Mouse (Mus musculus) CH12.LX (cell line): Measurements from ENCODE around the gene Serf2. TPM values are rescaled to one million over a fixed set of nuclear protein-coding genes. Genes with fewer than 3 reads are reported as not detected.

Experiments used
- DNase-seq: peaks from one replicate; pipeline ENCODE4 v3.0.0-alpha.2; 2013; ENCODE audit errors: extremely low read depth
- H3K27ac ChIP-seq: 2 replicates; pipeline ENCODE4 v1.5.1; 2012; ENCODE audit warnings: low read depth, mild to moderate bottlenecking, control low read depth, moderate library complexity; ENCODE audit not compliant: insufficient read depth
- H3K27me3 ChIP-seq: replicated peaks from 2 replicates; pipeline ENCODE3; 2012; ENCODE audit warnings: inconsistent platforms
- H3K36me3 ChIP-seq, 2 experiments: replicated peaks in 1 of 2; 2 replicates each; pipeline versions ENCODE3 to v1.6.1; 2012; ENCODE audit warnings: inconsistent platforms in 1 of 2, low read length in 1 of 2, mild to moderate bottlenecking in 1 of 2, mixed read lengths in 1 of 2, moderate library complexity in 1 of 2; ENCODE audit not compliant: control insufficient read depth in 1 of 2, insufficient read depth in 1 of 2
- H3K4me1 ChIP-seq, 2 experiments: 2 replicates each; pipeline ENCODE4 v1.6.1; 2012; ENCODE audit warnings: inconsistent platforms in 1 of 2, moderate library complexity in 1 of 2; ENCODE audit not compliant: insufficient read depth in 2 of 2, control insufficient read depth in 1 of 2
- H3K4me2 ChIP-seq: 2 replicates; pipeline ENCODE4 v1.6.1; 2012; ENCODE audit warnings: low read depth, mild to moderate bottlenecking, control low read depth; ENCODE audit not compliant: poor library complexity, insufficient read depth, severe bottlenecking
- H3K4me3 ChIP-seq, 3 experiments: fragments of 150-350 bp in 1 of 3; sonication (generic) in 1 of 3; replicated peaks in 1 of 3; 2 replicates each; pipeline versions ENCODE3 to v1.5.1; 2011 to 2012; ENCODE audit warnings: low read depth in 2 of 3, low read length in 2 of 3, mild to moderate bottlenecking in 2 of 3, moderate library complexity in 2 of 3, control low read depth in 1 of 3, improper control_type of control experiment in 1 of 3, inconsistent platforms in 1 of 3, mixed read lengths in 1 of 3; ENCODE audit not compliant: poor library complexity in 1 of 3
- H3K79me2 ChIP-seq: replicated peaks from 2 replicates; pipeline ENCODE4 v1.6.1; 2012; ENCODE audit warnings: mild to moderate bottlenecking, moderate library complexity; ENCODE audit not compliant: control insufficient read depth, poor library complexity, insufficient read depth, severe bottlenecking; ENCODE audit errors: extremely low read depth
- H3K9ac ChIP-seq: 2 replicates; pipeline ENCODE4 v1.6.1; 2012; ENCODE audit warnings: low read depth, mild to moderate bottlenecking, control low read depth, moderate library complexity; ENCODE audit not compliant: insufficient read depth
- H3K9me3 ChIP-seq: replicated peaks from 2 replicates; pipeline ENCODE3; 2012; ENCODE audit warnings: low read length, inconsistent platforms, mixed read lengths
- BHLHE40 ChIP-seq: IDR thresholded peaks from 2 replicates; pipeline ENCODE4 v1.6.1; 2011; ENCODE audit warnings: mild to moderate bottlenecking, low read depth, low read length, improper control_type of control experiment
- CHD1 ChIP-seq: IDR thresholded peaks from 2 replicates; pipeline ENCODE4 v1.6.1; 2012; ENCODE audit warnings: low read depth, low read length, improper control_type of control experiment, inconsistent platforms
- CHD2 ChIP-seq: IDR thresholded peaks from 2 replicates; pipeline ENCODE4 v1.6.1; 2011; ENCODE audit warnings: low read length, improper control_type of control experiment
- CTCF ChIP-seq, 2 experiments: IDR thresholded peaks in 1 of 2; conservative IDR thresholded peaks in 1 of 2; 2 replicates each; pipeline ENCODE4 v1.5.1; 2011 to 2012; ENCODE audit warnings: low read depth in 2 of 2, low read length in 2 of 2, improper control_type of control experiment in 1 of 2, inconsistent platforms in 1 of 2, mild to moderate bottlenecking in 1 of 2, moderate library complexity in 1 of 2
- E2F4 ChIP-seq: IDR thresholded peaks from 2 replicates; pipeline ENCODE4 v1.6.1; 2011; ENCODE audit warnings: low read depth, low read length, improper control_type of control experiment; ENCODE audit not compliant: insufficient replicate concordance
- ELF1 ChIP-seq: IDR thresholded peaks from 2 replicates; pipeline ENCODE4 v1.6.1; 2014; ENCODE audit warnings: low read depth, mild to moderate bottlenecking, inconsistent platforms, low read length, improper control_type of control experiment
- EP300 ChIP-seq: IDR thresholded peaks from 2 replicates; pipeline ENCODE4 v1.6.1; 2011; ENCODE audit warnings: low read length, improper control_type of control experiment
- ETS1 ChIP-seq: conservative IDR thresholded peaks from 2 replicates; pipeline ENCODE4 v1.6.1; 2012; ENCODE audit warnings: low read depth, mild to moderate bottlenecking, inconsistent platforms, low read length, improper control_type of control experiment, moderate library complexity
- GABPA ChIP-seq: IDR thresholded peaks from 2 replicates; pipeline ENCODE4 v1.6.1; 2012; ENCODE audit warnings: low read depth, low read length, improper control_type of control experiment, inconsistent platforms; ENCODE audit not compliant: insufficient replicate concordance
- IRF4 ChIP-seq: IDR thresholded peaks from 2 replicates; pipeline ENCODE4 v1.6.1; 2014; ENCODE audit warnings: low read depth, mild to moderate bottlenecking, inconsistent platforms, low read length, improper control_type of control experiment
- JUN ChIP-seq: IDR thresholded peaks from 2 replicates; pipeline ENCODE4 v1.6.1; 2011; ENCODE audit warnings: low read depth, mild to moderate bottlenecking, low read length, improper control_type of control experiment, moderate library complexity; ENCODE audit not compliant: insufficient read depth
- JUND ChIP-seq: conservative IDR thresholded peaks from 2 replicates; pipeline ENCODE4 v1.6.1; 2011; ENCODE audit warnings: low read depth, low read length, improper control_type of control experiment
- KAT2A ChIP-seq: IDR thresholded peaks from 2 replicates; pipeline ENCODE4 v1.6.1; 2012; ENCODE audit warnings: low read length, improper control_type of control experiment, inconsistent platforms; ENCODE audit not compliant: insufficient replicate concordance
- MAFK ChIP-seq: IDR thresholded peaks from 2 replicates; pipeline ENCODE4 v1.6.1; 2011; ENCODE audit warnings: low read length, improper control_type of control experiment; ENCODE audit not compliant: insufficient replicate concordance
- MAX ChIP-seq: IDR thresholded peaks from 2 replicates; pipeline ENCODE4 v1.6.1; 2011; ENCODE audit warnings: low read length, improper control_type of control experiment
- MEF2A ChIP-seq: IDR thresholded peaks from 2 replicates; pipeline ENCODE4 v1.6.1; 2014; ENCODE audit warnings: low read depth, mild to moderate bottlenecking, inconsistent platforms, low read length, improper control_type of control experiment, borderline replicate concordance
- MXI1 ChIP-seq: IDR thresholded peaks from 2 replicates; pipeline ENCODE4 v1.6.1; 2011; ENCODE audit warnings: mild to moderate bottlenecking, low read depth, low read length, improper control_type of control experiment
- MYC ChIP-seq: IDR thresholded peaks from 2 replicates; pipeline ENCODE4 v1.6.1; 2011; ENCODE audit warnings: low read depth, mild to moderate bottlenecking, improper control_type of control experiment, low read length
- NELFE ChIP-seq: IDR thresholded peaks from 2 replicates; pipeline ENCODE4 v1.6.1; 2011; ENCODE audit warnings: low read depth, low read length, improper control_type of control experiment
- NRF1 ChIP-seq: IDR thresholded peaks from 2 replicates; pipeline ENCODE4 v1.6.1; 2014; ENCODE audit warnings: low read depth, mild to moderate bottlenecking, inconsistent platforms, low read length, improper control_type of control experiment, moderate library complexity
- PAX5 ChIP-seq: IDR thresholded peaks from 2 replicates; pipeline ENCODE4 v1.6.1; 2012; ENCODE audit warnings: low read length, inconsistent platforms, mixed read lengths
- POLR2A ChIP-seq: IDR thresholded peaks from 2 replicates; pipeline ENCODE4 v1.6.1; 2011; ENCODE audit warnings: low read depth, mild to moderate bottlenecking, improper control_type of control experiment, low read length
- POLR2AphosphoS2 ChIP-seq: IDR thresholded peaks from 2 replicates; pipeline ENCODE4 v1.6.1; 2011; ENCODE audit warnings: low read depth, low read length, improper control_type of control experiment
- RAD21 ChIP-seq: IDR thresholded peaks from 2 replicates; pipeline ENCODE4 v1.6.1; 2011; ENCODE audit warnings: low read depth, mild to moderate bottlenecking, low read length, improper control_type of control experiment, moderate library complexity
- RCOR1 ChIP-seq: conservative IDR thresholded peaks from 2 replicates; pipeline ENCODE4 v1.6.1; 2012; ENCODE audit warnings: low read depth, mild to moderate bottlenecking, inconsistent platforms, low read length, improper control_type of control experiment
- SIN3A ChIP-seq: IDR thresholded peaks from 2 replicates; pipeline ENCODE4 v1.6.1; 2012; ENCODE audit warnings: low read length, improper control_type of control experiment, inconsistent platforms
- SMC3 ChIP-seq: IDR thresholded peaks from 2 replicates; pipeline ENCODE4 v1.6.1; 2011; ENCODE audit warnings: low read depth, low read length, improper control_type of control experiment
- TCF12 ChIP-seq: IDR thresholded peaks from 2 replicates; pipeline ENCODE4 v1.6.1; 2014; ENCODE audit warnings: low read depth, mild to moderate bottlenecking, inconsistent platforms, low read length, improper control_type of control experiment
- UBTF ChIP-seq: IDR thresholded peaks from 2 replicates; pipeline ENCODE4 v1.6.1; 2012; ENCODE audit warnings: low read depth, mild to moderate bottlenecking, inconsistent platforms, low read length, improper control_type of control experiment, moderate library complexity
- USF1 ChIP-seq: IDR thresholded peaks from 2 replicates; pipeline ENCODE4 v1.6.1; 2014; ENCODE audit warnings: low read depth, mild to moderate bottlenecking, inconsistent platforms, low read length, improper control_type of control experiment
- USF2 ChIP-seq: conservative IDR thresholded peaks from 2 replicates; pipeline ENCODE4 v1.6.1; 2011; ENCODE audit warnings: low read depth, low read length, improper control_type of control experiment
- ZC3H11A ChIP-seq: IDR thresholded peaks from 2 replicates; pipeline ENCODE4 v1.6.1; 2012; ENCODE audit warnings: low read depth, mild to moderate bottlenecking, inconsistent platforms, low read length, improper control_type of control experiment
- ZKSCAN1 ChIP-seq: IDR thresholded peaks from 2 replicates; pipeline ENCODE4 v1.6.1; 2012; ENCODE audit warnings: low read depth, inconsistent platforms, low read length, improper control_type of control experiment, borderline replicate concordance
- ZMIZ1 ChIP-seq: IDR thresholded peaks from 2 replicates; pipeline ENCODE4 v1.6.1; 2012; ENCODE audit warnings: low read depth, mild to moderate bottlenecking, inconsistent platforms, low read length, improper control_type of control experiment
- ZNF384 ChIP-seq: IDR thresholded peaks from 2 replicates; pipeline ENCODE4 v1.6.1; 2012; ENCODE audit warnings: low read depth, low read length, improper control_type of control experiment, inconsistent platforms
- dilution Hi-C: fragments of 300-500 bp; cut with MboI; formaldehyde crosslinking; loops from 2 replicates; pipeline ENCODE4 v1.14.3; 2020; ENCODE audit warnings: low sequenced_read_pairs; ENCODE audit not compliant: extremely low pct_unique_long_range_greater_than_20kb, extremely low pct_ligation_motif_present
- in situ Hi-C: fragments of 300-500 bp; cut with MboI; formaldehyde crosslinking; loops from 3 replicates; pipeline ENCODE4 v1.14.3; 2019; ENCODE audit warnings: low sequenced_read_pairs, low pct_ligation_motif_present, low pct_unique_long_range_greater_than_20kb, mixed read lengths
- polyA plus RNA-seq: library from polyadenylated mRNA; unstranded; fragments of >175 nt; gene quantifications from 2 replicates; pipeline ENCODE4 v1.2.1, GENCODE M21; 2012; ENCODE audit warnings: low read depth; ENCODE audit not compliant: insufficient read length
- total RNA-seq, 2 experiments: library from RNA; depleted of rRNA; stranded (reverse); fragments of 300-350 nt in 1 of 2; fragments of >200 nt in 1 of 2; gene quantifications; 2 replicates each; pipeline ENCODE4 v1.2.3; 2012 to 2014

The Serf2 gene
- total and polyA plus RNA-seq, 3 experiments: 116 to 222 (median 164) TPM

DNA sequence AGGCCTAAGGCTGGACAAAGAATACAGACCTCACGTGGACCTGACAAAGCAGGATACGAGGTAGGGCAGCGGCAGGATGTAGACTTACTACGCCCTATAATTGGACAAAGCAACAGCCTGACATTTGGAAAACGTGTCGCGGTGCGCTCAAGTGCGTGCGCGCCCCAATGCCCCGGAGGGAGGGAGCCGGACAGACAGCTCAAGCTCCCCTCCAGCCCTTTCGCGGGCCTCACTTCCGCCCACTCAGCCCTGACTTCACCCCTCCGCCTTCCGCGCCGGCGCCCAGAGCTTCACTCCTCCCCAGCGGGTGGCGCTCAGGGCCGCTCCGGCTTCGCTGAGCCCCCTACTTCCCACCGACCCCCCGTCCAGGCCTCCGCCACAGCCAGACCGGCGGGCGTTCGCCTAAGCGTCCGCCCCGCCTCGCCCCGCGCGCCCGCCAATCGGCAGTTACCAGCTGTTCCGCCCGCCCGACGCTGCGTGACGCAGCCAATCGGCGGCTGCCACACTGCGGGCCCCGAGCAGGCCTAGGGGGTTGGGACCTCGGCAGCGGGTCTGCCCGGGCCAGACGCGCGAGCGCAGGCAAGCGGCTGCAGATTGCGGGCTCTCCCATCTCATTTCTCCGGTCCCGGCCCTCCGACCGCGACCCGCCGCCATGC lies 35.5 kb upstream of the Serf2 start, which contains the start of the genes Pdia3 and Catsper2 (continued):
- TF ChIP-seq MYC: no peak; the same call in 1 of the 2 replicates
- TF ChIP-seq GABPA: no peak
- TF ChIP-seq TCF12: peak; percentile 92
- TF ChIP-seq KAT2A: 0 out of 2 replicates have a peak, but pooled peaks have one; percentile 10
- TF ChIP-seq UBTF: peak; percentile 70

DNA sequence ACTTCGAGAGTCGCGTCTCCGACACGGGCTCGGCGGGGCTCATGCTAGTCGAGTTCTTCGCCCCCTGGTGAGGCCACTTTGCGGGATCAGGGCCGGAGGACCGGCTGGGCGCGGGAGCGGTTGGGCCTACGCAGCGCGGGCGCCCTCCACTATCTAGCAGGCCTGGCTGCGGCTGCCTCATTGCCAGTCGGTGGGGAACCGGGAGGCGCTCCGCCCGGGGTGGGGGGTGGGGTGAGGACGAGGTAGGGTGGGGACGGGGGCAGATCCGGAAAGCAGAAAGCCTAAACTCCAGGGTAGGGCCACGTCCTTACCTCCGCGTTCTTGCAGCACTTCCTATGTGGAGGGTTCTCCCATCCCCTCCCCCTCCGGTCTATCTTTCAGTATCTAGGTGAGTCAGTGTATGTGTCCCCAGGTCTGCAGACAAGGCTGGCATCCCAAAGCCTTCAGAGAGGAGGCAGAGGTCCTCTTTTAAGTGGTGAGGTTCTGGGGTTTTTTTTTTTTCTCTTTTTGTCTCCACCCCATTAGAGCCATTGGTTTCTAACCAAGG lies 34.8 kb upstream of the Serf2 start:
- peak; percentile 77 for DNase-seq
- Histone ChIP-seq H3K9ac (peak overlapping the region; percentile 96), H3K36me3 (peaks cover 5 to 34% of the 10 kb centered on the region in 2 experiments), H3K79me2 (peaks cover 54% of the 10 kb centered on the region), H3K4me1 (peaks cover 8 to 48% of the 10 kb centered on the region in 2 experiments; a peak in 3 of 4 replicates), H3K4me3 (peak overlapping the region; percentile 72 to 96 (median 94)), H3K4me2 (peak overlapping the region; percentile 62), H3K27ac (peak overlapping the region; percentile 85), H3K9me3 (no peaks in the 10 kb centered on the region), H3K27me3 (no peaks in the 10 kb centered on the region)
- dilution Hi-C loops (no loop called here), in situ Hi-C loops (no loop called here)
- TF ChIP-seq UBTF: no peak
- no peak for TF ChIP-seq ZMIZ1
- peak; percentile 59 for TF ChIP-seq ELF1
- no peak for TF ChIP-seq ZKSCAN1
- no peak for TF ChIP-seq CTCF (conservative IDR thresholded peaks at IDR 0.05 in 1 of 2, IDR thresholded peaks at IDR 0.05 in 1 of 2; ENCODE audit: low read depth in 2 of 2, low read length in 2 of 2)
- TF ChIP-seq MYC: 0 out of 2 replicates have a peak, but pooled peaks have one; percentile 45
- no peak for TF ChIP-seq E2F4
- TF ChIP-seq NELFE: no peak
- peak; percentile 64 for TF ChIP-seq ZNF384
- no peak for TF ChIP-seq MAFK
- TF ChIP-seq POLR2A: no peak
- TF ChIP-seq USF2: no peak
- TF ChIP-seq RAD21: no peak
- TF ChIP-seq CHD2: peak; percentile 73
- no peak for TF ChIP-seq KAT2A
- no peak for TF ChIP-seq GABPA
- peak; percentile 84 for TF ChIP-seq SIN3A
- TF ChIP-seq JUN: no peak
- 0 out of 2 replicates have a peak, but pooled peaks have one; percentile 18 for TF ChIP-seq EP300
- no peak for TF ChIP-seq TCF12
- no peak for TF ChIP-seq RCOR1
- peak; percentile 82 for TF ChIP-seq CHD1
- peak; percentile 58 for TF ChIP-seq MXI1
- no peak for TF ChIP-seq SMC3
- TF ChIP-seq IRF4: no peak
- no peak for TF ChIP-seq BHLHE40
- TF ChIP-seq POLR2AphosphoS2: no peak
- TF ChIP-seq JUND: no peak
- TF ChIP-seq USF1: no peak
- no peak for TF ChIP-seq ZC3H11A
- peak; percentile 18; the same call in 1 of the 2 replicates for TF ChIP-seq MAX
- no peak for TF ChIP-seq PAX5
- TF ChIP-seq NRF1: no peak
- TF ChIP-seq MEF2A: no peak
- 0 out of 2 replicates have a peak, but pooled peaks have one; percentile 17 for TF ChIP-seq ETS1
